Mouse (Mus musculus): ENCODE measurements around the gene Kcnq1. TPM values are rescaled to one million over a fixed set of nuclear protein-coding genes. Genes with fewer than 3 reads are reported as not detected.

Gene Kcnq1
- not detected for polyA plus RNA-seq (2012; fragmentation: generic; extraction: Trizol)

DNA sequence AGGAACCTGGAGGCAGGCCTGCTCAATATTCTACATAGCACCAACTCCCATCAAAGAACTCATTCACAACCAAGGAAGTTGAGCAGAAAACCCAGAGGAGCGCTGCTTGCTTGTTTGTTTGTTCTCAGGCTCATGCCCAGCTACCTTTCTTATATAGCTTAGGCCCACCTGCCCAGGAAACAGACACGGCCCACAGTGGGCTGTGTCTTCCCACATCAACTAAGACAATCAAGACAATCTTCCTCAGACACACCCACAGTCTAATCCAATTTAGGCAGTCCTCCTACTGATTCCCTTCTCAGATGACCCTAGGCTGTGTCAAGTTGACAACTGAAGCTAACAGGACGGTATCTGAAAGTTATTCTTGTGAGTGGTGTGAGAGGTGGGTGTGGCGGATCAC is at the start of gene Kcnq1:
Kcnq1 (plus strand) TSS at position 301 of the 400 bp plus-strand sequence.

DNA sequence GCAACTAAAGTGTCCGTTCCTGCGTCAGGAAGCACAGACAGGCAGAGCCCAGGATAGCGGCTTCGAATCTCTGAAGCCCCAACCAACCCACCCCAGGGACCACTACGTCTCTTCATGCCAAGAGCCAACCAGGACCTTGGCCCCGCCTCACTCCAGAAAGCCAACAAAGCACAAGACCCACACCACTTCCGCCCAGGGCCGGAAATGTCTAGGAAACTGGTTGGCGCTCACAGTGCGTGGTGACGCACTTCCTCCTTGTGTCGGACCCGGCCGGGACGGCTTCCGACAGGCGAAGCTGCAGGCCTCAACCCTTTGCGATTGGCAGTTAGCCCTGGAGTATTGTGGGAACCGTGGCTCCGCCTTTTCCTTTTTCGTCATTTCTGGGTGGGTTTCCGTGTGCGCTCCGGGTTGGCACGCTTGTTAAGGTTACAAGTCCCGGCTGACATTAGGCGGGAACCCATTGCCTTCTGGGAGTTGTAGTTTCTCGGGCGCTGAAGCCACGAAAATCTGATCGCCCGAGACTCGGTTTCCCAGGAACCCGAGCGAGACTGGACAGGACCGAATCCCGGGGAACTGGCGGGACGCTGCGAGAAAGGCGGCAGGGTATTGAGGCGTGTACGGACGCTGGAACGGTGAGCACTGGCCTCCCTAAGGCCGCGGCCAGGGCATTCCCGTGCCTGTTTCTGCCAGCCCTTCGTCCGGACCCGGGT is 37.1 kb upstream of the Kcnq1 start, which contains the start of gene Tssc4:
Tssc4 (plus strand) TSS at position 368 of the 710 bp plus-strand sequence.

GRCm38 (mm10) chr7:143094592-143095553 is 11.3 kb upstream of the Kcnq1 start, which contains the start of gene Trpm5:
Gene Trpm5 (minus strand): TSS chr7:143094642.

GRCm38 (mm10) chr7:143460874-143461273 is 354.7 kb downstream of the Kcnq1 start, which contains the start of gene Cdkn1c:
Gene Cdkn1c (minus strand): TSS chr7:143461050.

DNA sequence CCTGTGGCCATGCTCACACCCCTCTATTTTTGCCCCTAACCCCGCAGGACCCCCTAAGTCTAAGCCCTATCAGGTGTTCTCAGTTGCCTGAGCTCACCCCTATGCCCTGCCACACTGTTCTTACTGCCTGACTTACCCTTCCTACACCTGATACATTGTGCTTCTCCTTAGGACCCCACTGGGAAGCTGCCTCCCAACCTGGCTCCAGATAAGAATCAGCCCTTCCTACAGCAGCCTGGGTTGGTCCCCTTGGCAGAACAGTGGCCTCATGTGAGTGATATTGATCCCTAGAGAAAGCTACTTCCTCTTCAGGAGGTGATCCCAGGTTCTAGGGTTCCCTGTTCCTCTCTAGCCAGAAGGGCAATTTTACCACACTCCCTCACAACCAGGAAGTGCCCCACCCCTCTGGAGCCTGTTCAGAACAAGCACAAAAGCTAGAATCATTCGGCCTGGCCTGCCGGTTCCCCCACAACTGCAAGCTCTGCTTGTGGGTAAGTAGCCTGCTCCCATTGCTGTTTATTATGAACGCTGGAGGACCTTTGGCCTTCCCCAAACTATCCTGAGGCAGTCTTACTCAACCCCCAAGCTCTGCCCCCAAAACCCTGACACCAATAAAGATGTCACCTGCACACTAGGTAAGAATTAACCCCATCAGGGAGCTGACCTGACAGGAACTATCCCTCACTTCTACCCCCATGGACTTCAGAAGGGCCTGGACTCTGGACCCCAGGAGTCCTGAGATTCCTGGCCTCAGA is 367.4 kb downstream of the Kcnq1 start, which contains the start of gene Slc22a18:
Slc22a18 (plus strand) TSS at position 390 of the 755 bp plus-strand sequence.

Other genes starting within 250 kb of the Kcnq1 start
- not detected for gene Th, start 175.2 kb upstream of the Kcnq1 start, polyA plus RNA-seq (2012; fragmentation: generic; extraction: Trizol)
- under 1 TPM in 1 of 2 experiments, not detected in 1; 0.02 TPM for gene Ascl2, start 137.1 kb upstream of the Kcnq1 start, polyA plus RNA-seq (2012; fragmentation: generic; extraction: Trizol)
- 1 to 10 TPM in 1 of 2 experiments, under 1 TPM in 1; 0.67 to 6.4 TPM for gene Tspan32, start 101.3 kb upstream of the Kcnq1 start, polyA plus RNA-seq (2012; fragmentation: generic; extraction: Trizol)
- gene Cd81, start 53.6 kb upstream of the Kcnq1 start, polyA plus RNA-seq (2012; fragmentation: generic; extraction: Trizol) = 100 to 1,000 TPM; 138 to 650 TPM
- gene Tssc4, start 37.1 kb upstream of the Kcnq1 start, polyA plus RNA-seq (2012; fragmentation: generic; extraction: Trizol) = 10 to 100 TPM; 66.1 to 74.1 TPM
- gene Trpm5, start 11.7 kb upstream of the Kcnq1 start, polyA plus RNA-seq (2012; fragmentation: generic; extraction: Trizol) = 1 to 10 TPM in 1 of 2 experiments, under 1 TPM in 1; 0.36 to 2.3 TPM

All from C3H10T1/2 (cell line).